Mouse (Mus musculus): ENCODE measurements around the gene Fam228a. TPM values are rescaled to one million over a fixed set of nuclear protein-coding genes. Genes with fewer than 3 reads are reported as not detected.
"Not testable (repeated sequence)": the region's sequence is repeated elsewhere in the genome, so short reads cannot be mapped to it uniquely, and the experiment has no call there.

Fam228a gene
- polyA plus RNA-seq, 1 experiment from 2014 or later: 0.60 TPM

- Histone ChIP-seq H3K27me3 (ENCODE audit: control insufficient read depth, insufficient read depth, low read length) (no peaks in the 10 kb centered on the region), H3K4me3 (ENCODE audit: low read depth, low read length) (no peak overlapping the region), H3K27ac (replicated peaks; ENCODE audit: low read depth, low read length) (no peak overlapping the region), H3K4me2 (ENCODE audit: low read depth, low read length) (no peak overlapping the region), H3K4me1 (ENCODE audit: control insufficient read depth, insufficient read depth, low read length) (no peaks in the 10 kb centered on the region), H3K36me3 (replicated peaks; ENCODE audit: control insufficient read depth, insufficient read depth, low read depth, low read length) (no peaks in the 10 kb centered on the region), H3K9me3 (replicated peaks; ENCODE audit: control insufficient read depth, low read length) (no peaks in the 10 kb centered on the region), H3K9ac (replicated peaks; ENCODE audit: low read length) (no peak overlapping the region)
- ATAC-seq (replicated peaks; ENCODE audit: insufficient number of reproducible peaks, low FRiP score, low TSS enrichment, low read depth) (no peak), DNase-seq (ENCODE audit: low spot score) (no peak)
- 85% methylated on average over 8 of the region's 8 CpGs for WGBS
Measured at GRCm38 (mm10) chr12:4774895-4775587, 36.8 kb upstream of the Fam228a start.

DNA sequence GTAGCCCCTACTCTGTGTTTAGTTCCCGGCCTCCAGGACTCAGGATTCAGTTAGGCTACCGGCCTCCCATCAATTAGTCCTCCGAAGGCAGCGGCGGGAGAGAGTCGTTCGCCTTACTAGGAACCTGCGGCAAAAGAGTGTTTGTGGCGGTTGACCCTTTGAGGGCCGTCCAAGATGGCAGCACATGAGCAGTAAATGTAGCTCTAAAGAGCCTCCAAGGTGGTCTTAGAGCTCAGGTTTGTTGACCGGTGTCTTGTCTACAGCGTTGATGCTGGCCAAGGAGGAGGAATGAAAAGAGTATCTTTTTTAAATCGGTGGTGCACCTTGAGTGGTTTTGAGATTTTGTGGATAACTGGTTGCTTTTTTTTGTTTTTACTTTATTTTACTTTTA lies 31.1 kb upstream of the Fam228a start:
- no peaks in the 10 kb centered on the region for H3K4me1 ChIP-seq (ENCODE audit: control insufficient read depth, insufficient read depth, low read length)
- H3K9ac ChIP-seq (replicated peaks; ENCODE audit: low read length): peak overlapping the region; percentile 65
- H3K27ac ChIP-seq (replicated peaks; ENCODE audit: low read depth, low read length): no peak overlapping the region
- H3K27me3 ChIP-seq (ENCODE audit: control insufficient read depth, insufficient read depth, low read length): no peaks in the 10 kb centered on the region
- DNase-seq (ENCODE audit: low spot score) (no peak), ATAC-seq (replicated peaks; ENCODE audit: insufficient number of reproducible peaks, low FRiP score, low TSS enrichment, low read depth) (peak; percentile 27)
- peak overlapping the region; percentile 41 for H3K4me3 ChIP-seq (ENCODE audit: low read depth, low read length)
- peak overlapping the region; percentile 50 for H3K4me2 ChIP-seq (ENCODE audit: low read depth, low read length)
- H3K36me3 ChIP-seq (replicated peaks; ENCODE audit: control insufficient read depth, insufficient read depth, low read depth, low read length): no peaks in the 10 kb centered on the region
- H3K9me3 ChIP-seq (replicated peaks; ENCODE audit: control insufficient read depth, low read length): no peaks in the 10 kb centered on the region
- WGBS: 17% methylated on average over 13 of the region's 13 CpGs

- no peaks in the 10 kb centered on the region for H3K27me3 ChIP-seq (ENCODE audit: control insufficient read depth, insufficient read depth, low read length)
- peak; percentile 99 for ATAC-seq (replicated peaks; ENCODE audit: insufficient number of reproducible peaks, low FRiP score, low TSS enrichment, low read depth)
- no peaks in the 10 kb centered on the region for H3K4me1 ChIP-seq (ENCODE audit: control insufficient read depth, insufficient read depth, low read length)
- H3K9ac ChIP-seq (replicated peaks; ENCODE audit: low read length): peak within 1 kb of the TSS; percentile 65
- WGBS: 3% methylated on average over 61 of the region's 61 CpGs
- H3K4me2 ChIP-seq (ENCODE audit: low read depth, low read length): peak within 1 kb of the TSS; percentile 50
- H3K9me3 ChIP-seq (replicated peaks; ENCODE audit: control insufficient read depth, low read length): no peaks in the 10 kb centered on the region
- H3K4me3 ChIP-seq (ENCODE audit: low read depth, low read length): peak within 1 kb of the TSS; percentile 41
- peak; percentile 97 for DNase-seq (ENCODE audit: low spot score)
- no peaks in the 10 kb centered on the region for H3K36me3 ChIP-seq (replicated peaks; ENCODE audit: control insufficient read depth, insufficient read depth, low read depth, low read length)
- H3K27ac ChIP-seq (replicated peaks; ENCODE audit: low read depth, low read length): no peak within 1 kb of the TSS; the same call in 1 of the 2 replicates
Measured at GRCm38 (mm10) chr12:4768492-4769332, 30.5 kb upstream of the Fam228a start, which contains the start of the genes Pfn4 and Fam228b. TSS of gene Pfn4 (plus strand) at chr12:4769022. TSS of gene Fam228b (minus strand) at chr12:4769267.

GRCm38 (mm10) chr12:4757060-4757459 lies 18.8 kb upstream of the Fam228a start:
- no peak overlapping the region for H3K9ac ChIP-seq (replicated peaks; ENCODE audit: low read length)
- H3K4me3 ChIP-seq (ENCODE audit: low read depth, low read length): no peak overlapping the region
- H3K9me3 ChIP-seq (replicated peaks; ENCODE audit: control insufficient read depth, low read length): no peaks in the 10 kb centered on the region
- no peaks in the 10 kb centered on the region for H3K4me1 ChIP-seq (ENCODE audit: control insufficient read depth, insufficient read depth, low read length)
- no peak for ATAC-seq (replicated peaks; ENCODE audit: insufficient number of reproducible peaks, low FRiP score, low TSS enrichment, low read depth)
- H3K27me3 ChIP-seq (ENCODE audit: control insufficient read depth, insufficient read depth, low read length): no peaks in the 10 kb centered on the region
- H3K27ac ChIP-seq (replicated peaks; ENCODE audit: low read depth, low read length): no peak overlapping the region
- 76% methylated on average over 1 of the region's 1 CpGs for WGBS
- no peaks in the 10 kb centered on the region for H3K36me3 ChIP-seq (replicated peaks; ENCODE audit: control insufficient read depth, insufficient read depth, low read depth, low read length)
- H3K4me2 ChIP-seq (ENCODE audit: low read depth, low read length): no peak overlapping the region
- no peak for DNase-seq (ENCODE audit: low spot score)

- not testable (repeated sequence) for H3K4me3 ChIP-seq (ENCODE audit: low read depth, low read length); H3K27ac ChIP-seq (replicated peaks; ENCODE audit: low read depth, low read length); H3K36me3 ChIP-seq (replicated peaks; ENCODE audit: control insufficient read depth, insufficient read depth, low read depth, low read length); H3K4me1 ChIP-seq (ENCODE audit: control insufficient read depth, insufficient read depth, low read length); H3K27me3 ChIP-seq (ENCODE audit: control insufficient read depth, insufficient read depth, low read length); H3K4me2 ChIP-seq (ENCODE audit: low read depth, low read length); H3K9ac ChIP-seq (replicated peaks; ENCODE audit: low read length); DNase-seq (ENCODE audit: low spot score); H3K9me3 ChIP-seq (replicated peaks; ENCODE audit: control insufficient read depth, low read length); ATAC-seq (replicated peaks; ENCODE audit: insufficient number of reproducible peaks, low FRiP score, low TSS enrichment, low read depth)
- 91% methylated on average over 4 of the region's 4 CpGs for WGBS
Measured at GRCm38 (mm10) chr12:4754451-4754850, 16.2 kb upstream of the Fam228a start.

DNA sequence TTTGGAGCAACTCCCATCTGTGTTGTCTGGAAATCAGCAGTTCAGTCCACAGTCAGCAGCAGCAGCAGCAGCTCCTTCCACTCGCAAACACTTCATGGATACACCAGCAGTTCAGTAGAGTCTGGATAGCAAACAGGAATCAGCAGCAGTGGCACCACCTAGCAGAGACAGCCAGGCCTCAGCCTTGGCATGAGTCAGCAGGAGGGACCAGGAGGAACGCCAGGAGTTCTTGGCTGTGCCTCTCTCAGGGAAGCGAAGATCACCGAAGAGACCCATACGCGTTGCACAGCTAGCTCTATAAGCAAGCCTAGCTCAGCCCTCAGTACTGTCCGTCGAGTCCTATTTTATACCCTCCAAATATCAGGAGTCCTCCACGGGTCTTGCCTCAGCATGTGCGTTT lies 6.3 kb upstream of the Fam228a start:
- H3K4me3 ChIP-seq (ENCODE audit: low read depth, low read length): no peak overlapping the region
- 92% methylated on average over 10 of the region's 10 CpGs for WGBS
- no peak for ATAC-seq (replicated peaks; ENCODE audit: insufficient number of reproducible peaks, low FRiP score, low TSS enrichment, low read depth)
- no peaks in the 10 kb centered on the region for H3K4me1 ChIP-seq (ENCODE audit: control insufficient read depth, insufficient read depth, low read length)
- H3K27me3 ChIP-seq (ENCODE audit: control insufficient read depth, insufficient read depth, low read length): no peaks in the 10 kb centered on the region
- H3K27ac ChIP-seq (replicated peaks; ENCODE audit: low read depth, low read length): no peak overlapping the region
- H3K9ac ChIP-seq (replicated peaks; ENCODE audit: low read length): no peak overlapping the region
- no peak for DNase-seq (ENCODE audit: low spot score)
- H3K4me2 ChIP-seq (ENCODE audit: low read depth, low read length): no peak overlapping the region
- no peaks in the 10 kb centered on the region for H3K36me3 ChIP-seq (replicated peaks; ENCODE audit: control insufficient read depth, insufficient read depth, low read depth, low read length)
- H3K9me3 ChIP-seq (replicated peaks; ENCODE audit: control insufficient read depth, low read length): no peaks in the 10 kb centered on the region

GRCm38 (mm10) chr12:4742183-4742582 lies 4.0 kb upstream of the Fam228a start:
- WGBS: 83% methylated on average over 3 of the region's 3 CpGs
- ATAC-seq (replicated peaks; ENCODE audit: insufficient number of reproducible peaks, low FRiP score, low TSS enrichment, low read depth): no peak
- H3K27me3 ChIP-seq (ENCODE audit: control insufficient read depth, insufficient read depth, low read length): no peaks in the 10 kb centered on the region
- DNase-seq (ENCODE audit: low spot score): no peak
- H3K9ac ChIP-seq (replicated peaks; ENCODE audit: low read length): no peak overlapping the region
- no peaks in the 10 kb centered on the region for H3K4me1 ChIP-seq (ENCODE audit: control insufficient read depth, insufficient read depth, low read length)
- H3K4me3 ChIP-seq (ENCODE audit: low read depth, low read length): no peak overlapping the region
- H3K36me3 ChIP-seq (replicated peaks; ENCODE audit: control insufficient read depth, insufficient read depth, low read depth, low read length): no peaks in the 10 kb centered on the region
- H3K27ac ChIP-seq (replicated peaks; ENCODE audit: low read depth, low read length): no peak overlapping the region
- no peak overlapping the region for H3K4me2 ChIP-seq (ENCODE audit: low read depth, low read length)
- no peaks in the 10 kb centered on the region for H3K9me3 ChIP-seq (replicated peaks; ENCODE audit: control insufficient read depth, low read length)

DNA sequence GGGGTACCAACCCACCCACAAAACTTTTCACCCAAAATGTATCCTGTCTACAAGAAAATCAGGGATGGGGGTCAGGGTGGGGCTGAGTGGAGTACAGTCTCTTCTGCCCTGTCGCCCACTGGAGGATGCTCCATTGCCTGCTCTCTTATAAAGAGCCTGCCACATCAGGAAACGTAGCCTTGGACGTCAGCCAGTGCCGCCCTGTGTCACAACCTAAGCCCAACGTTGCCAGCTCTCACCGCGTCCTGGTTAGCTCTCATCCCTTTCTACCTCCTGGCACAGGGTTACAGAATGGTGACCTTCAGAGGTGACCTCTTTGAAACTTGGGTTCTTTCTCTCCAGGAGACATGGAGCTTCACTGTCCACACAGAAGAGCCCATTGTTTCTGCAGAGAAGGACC lies 2.6 kb upstream of the Fam228a start:
- H3K4me1 ChIP-seq (ENCODE audit: control insufficient read depth, insufficient read depth, low read length): no peaks in the 10 kb centered on the region
- H3K9me3 ChIP-seq (replicated peaks; ENCODE audit: control insufficient read depth, low read length): no peaks in the 10 kb centered on the region
- H3K36me3 ChIP-seq (replicated peaks; ENCODE audit: control insufficient read depth, insufficient read depth, low read depth, low read length): no peaks in the 10 kb centered on the region
- H3K9ac ChIP-seq (replicated peaks; ENCODE audit: low read length): no peak overlapping the region
- ATAC-seq (replicated peaks; ENCODE audit: insufficient number of reproducible peaks, low FRiP score, low TSS enrichment, low read depth) (no peak), DNase-seq (ENCODE audit: low spot score) (no peak)
- H3K4me2 ChIP-seq (ENCODE audit: low read depth, low read length): no peak overlapping the region
- no peaks in the 10 kb centered on the region for H3K27me3 ChIP-seq (ENCODE audit: control insufficient read depth, insufficient read depth, low read length)
- WGBS: 71% methylated on average over 7 of the region's 7 CpGs
- H3K27ac ChIP-seq (replicated peaks; ENCODE audit: low read depth, low read length): no peak overlapping the region
- no peak overlapping the region for H3K4me3 ChIP-seq (ENCODE audit: low read depth, low read length)

All from embryonic facial prominence, embryonic 11.5 days (tissue).